Mouse (Mus musculus) thymus, postnatal 14 days (tissue): ENCODE results near the gene Fam214b.
A peak's percentile ranks its signal among the peaks of the same experiment; 100 is the strongest.

Source experiments
- DNase-seq: peaks from one replicate; pipeline ENCODE4 v3.0.0; 2021

The Fam214b gene

DNA sequence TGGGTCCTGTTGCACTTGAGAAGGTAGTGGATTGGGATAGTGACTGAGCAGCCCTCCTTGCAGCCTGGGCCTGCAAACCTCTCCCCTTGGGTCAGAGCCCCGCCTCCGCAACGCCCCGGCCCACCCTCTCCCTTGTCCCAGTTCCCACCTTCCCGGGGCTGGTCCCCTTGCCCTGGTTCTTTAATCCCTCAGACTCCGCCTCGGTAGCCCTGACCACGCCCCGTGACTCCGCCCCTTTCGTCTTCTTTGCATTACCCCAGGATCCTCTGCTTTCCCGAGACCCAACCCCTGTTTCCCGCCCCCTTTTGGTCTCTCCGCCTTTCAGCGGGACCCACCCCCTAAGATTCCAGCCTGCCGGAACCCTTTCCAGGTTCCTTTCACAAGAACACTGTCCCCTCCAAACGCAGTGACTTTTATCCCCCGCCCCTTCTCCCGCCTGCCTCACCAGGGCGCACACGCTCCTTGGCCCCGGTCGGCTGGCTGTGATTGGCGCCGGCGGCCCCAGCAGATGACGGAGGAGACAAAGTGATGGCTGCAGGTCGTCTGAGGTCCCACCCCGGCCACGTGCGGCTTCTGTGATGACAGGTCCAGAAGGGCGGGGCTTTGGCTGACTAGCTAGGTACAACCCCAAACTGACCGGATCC lies at the start of gene Fam214b:
TSS of gene Fam214b (minus strand) at position 562 of the 644 bp plus-strand sequence.
- DNase-seq = peak; percentile 85

DNA sequence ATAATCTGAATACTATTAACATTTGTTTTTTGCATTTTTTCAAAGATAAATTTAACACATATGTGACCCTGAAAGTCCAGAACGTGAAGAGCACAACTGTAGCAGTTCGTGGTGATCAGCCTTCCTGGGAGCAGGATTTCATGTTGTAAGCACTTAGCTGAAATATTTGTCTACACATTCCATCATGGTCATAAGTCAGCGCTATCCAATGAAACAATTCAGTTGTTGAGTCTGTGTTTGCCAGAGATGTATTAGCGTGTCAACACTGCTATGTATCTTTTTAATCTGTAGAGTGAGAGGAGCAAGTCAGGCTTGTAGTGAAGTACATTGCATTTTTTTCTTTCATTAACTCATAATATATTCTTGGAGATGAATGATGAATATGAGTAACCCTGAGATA lies 45.2 kb upstream of the Fam214b start:
- no peak for DNase-seq

DNA sequence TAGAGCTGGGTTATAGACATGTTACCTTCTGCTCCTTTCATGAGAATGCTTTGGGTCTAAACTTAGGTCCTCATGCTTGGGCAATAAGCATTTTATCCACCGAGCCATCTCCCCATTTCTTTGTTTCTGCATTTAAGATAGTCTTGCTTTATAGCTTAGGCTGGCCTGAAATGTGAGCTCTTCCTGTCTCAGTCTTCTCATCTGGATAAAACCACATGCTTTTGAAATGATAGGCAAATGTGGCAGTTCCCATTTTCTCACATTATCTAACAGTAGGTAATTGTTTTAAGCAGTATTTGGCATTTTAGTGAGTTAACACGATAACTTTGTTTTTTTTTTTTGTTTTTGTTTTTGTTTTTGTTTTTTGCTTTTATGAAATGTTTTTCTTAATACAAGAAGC lies 43.9 kb upstream of the Fam214b start:
- no peak for DNase-seq

DNA sequence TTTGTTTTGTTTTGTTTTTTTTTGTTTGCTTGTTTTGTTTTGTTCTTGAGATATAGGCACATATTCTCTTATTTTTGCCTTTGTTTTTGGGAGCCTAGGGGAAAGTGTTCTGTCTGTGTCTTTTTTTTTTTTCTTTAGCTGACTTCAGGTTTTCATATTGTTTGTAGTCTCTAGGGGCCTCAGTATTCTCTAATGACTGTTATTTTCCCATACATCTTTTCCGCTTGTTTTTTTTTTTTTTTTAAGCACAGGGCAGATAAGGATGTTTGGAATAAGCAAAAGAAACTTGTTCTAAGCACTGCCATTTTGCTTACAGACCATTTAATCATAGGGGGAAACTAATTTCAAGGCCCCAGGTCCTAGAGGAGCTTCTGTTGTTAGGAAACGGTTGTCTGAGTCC lies 36.4 kb upstream of the Fam214b start:
- no peak for DNase-seq

DNA sequence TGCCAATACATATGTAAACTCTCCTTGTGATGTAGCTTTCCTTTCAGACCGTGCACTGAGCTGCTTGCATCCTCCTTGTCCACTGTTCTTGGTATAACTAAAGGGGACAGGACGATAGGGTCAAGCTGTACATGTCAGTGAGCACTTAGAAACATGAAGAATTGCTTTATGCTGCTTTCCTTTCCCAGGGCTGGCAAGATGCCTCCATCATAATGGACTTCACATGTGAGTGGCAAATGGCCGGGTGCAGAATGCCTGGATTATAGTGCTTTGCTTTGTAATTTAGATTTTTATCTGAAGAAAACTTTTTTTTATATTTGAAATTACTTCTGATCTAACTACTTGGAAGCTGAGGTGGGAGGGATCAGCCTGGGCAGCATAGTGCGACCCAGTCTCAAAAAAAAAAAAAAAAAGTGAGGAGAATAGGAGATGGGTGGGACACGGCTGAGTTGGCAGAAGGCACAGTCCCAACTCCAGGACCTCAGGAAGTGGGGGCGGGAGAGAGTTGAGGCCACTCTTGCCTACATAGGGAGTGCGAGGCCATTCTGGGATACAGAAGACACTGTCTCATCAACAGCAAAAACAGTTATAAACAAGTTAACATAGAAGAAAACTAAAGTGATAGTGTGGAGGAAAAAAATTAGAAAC lies 32.2 kb upstream of the Fam214b start:
- DNase-seq = no peak

DNA sequence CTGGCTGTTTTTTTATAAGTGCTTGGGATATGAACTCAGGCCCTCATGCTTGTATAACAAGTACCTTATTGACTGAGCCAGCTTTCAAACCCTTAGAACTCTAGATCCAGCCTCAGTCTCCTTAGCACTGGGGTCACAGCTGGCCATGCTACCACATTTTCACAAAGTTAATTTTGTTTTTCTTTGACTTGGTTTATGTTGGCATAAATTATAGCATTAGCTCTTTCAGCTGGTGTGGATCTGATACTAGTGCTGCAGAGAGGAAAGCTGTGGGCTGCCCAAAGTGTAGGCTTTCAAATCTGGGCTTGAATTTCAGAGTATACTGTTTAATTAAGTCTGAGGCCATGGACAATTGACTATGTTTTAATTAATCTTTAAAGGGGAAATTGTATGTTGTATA lies 28.9 kb upstream of the Fam214b start:
- DNase-seq = no peak

DNA sequence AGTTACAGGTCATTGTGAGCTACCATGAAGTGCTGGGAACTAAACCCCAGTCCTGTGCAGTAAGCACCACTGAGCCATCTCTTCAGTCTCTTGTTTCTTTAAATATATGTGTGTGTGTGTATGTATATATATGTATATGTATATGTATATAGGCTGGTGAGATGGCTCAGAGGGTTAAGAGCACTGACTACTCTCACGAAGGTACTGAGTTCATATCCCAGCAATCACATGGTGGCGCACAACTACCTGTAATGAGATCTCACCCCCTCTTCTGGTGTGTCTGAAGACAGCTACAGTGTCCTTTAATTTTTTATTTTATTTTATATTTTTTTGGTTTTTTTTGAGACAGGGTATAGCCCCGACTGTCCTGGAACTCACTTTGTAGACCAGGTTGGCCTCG lies 19.5 kb upstream of the Fam214b start:
- no peak for DNase-seq

DNA sequence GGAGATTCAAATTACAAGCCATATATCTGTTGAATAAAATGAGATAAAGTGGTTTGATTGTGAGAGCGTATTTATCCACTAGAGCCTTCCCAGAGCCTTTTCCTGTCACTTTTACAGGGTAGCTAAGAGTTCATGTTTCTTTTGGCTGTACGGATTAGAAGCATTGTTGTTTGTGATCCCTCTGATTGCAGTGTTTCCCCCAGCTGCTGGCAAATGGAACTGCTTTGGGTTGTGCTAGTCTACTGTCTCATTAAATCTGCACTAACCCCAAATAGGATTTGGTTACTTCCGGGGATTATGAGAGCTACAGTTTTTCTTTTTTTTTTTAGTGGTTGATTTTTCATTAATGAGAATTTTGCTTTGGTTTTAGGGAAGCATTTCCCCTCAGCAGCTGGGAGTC lies 14.3 kb upstream of the Fam214b start:
- no peak for DNase-seq

DNA sequence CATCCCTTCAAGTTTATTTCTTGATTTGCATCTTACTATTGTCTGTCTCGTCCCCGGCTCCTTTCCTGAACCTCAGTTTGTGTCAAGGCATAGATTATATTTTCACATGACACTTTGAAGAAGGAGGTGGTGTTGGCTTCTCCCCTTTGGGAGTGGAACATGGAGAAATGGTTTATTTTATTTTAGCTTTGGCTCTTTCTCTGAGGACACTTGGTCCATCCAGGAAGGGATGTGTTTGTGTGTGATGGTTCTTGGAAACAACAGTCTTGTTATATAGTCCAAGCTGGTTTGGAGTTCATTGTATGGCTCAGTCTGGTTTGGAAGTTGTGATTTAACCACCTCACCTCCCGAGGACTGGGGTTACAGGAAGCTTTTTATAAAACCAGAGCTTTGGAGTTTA lies 13.7 kb upstream of the Fam214b start:
- no peak for DNase-seq

DNA sequence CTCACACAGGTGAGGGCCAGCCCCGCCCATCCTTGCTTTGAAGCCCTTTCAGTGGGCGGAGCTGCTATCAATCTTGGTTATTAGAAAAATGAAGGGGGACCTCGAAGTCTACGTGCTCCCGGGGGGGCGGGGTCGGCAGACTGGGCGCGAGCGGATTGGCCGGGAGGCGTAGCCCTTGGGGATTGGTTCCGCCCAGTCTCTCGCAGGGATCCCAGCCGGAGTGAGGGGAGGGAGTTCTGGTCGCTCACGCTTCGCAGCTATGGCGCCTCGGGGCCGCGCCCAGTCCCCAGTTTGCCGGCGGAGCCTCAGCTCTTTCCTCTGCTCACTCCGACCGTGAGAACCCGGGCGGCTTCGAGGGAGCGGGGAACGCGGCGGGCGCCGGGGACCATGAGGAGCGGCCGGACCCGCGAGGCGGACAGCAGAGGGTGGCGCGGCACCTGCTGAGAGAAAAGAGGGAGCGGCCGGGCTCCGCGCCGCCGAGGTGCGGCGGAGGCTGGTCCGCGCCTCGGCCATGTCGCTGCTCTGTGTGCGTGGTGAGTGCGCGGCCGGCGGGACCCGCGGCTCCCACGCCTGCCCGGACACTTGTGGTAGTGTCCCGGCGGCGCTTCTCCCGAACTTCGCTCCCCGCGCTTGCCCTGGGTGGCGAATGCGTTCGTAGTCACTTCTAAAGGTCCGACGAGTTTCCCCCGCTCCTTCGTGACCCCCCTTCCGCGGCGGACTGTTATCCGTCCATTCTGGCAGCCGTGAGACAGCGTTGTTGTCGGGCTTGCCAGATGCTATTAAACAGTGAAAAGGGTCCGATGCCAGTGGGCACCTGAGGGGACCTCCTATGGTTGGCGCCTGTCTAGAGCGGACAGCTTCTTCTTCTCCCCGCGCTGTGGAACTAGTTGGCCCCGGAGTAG lies 13.0 kb upstream of the Fam214b start, which contains the start of gene Unc13b:
TSS of gene Unc13b (plus strand) at position 201 of the 902 bp plus-strand sequence.
- peak; percentile 58 for DNase-seq

DNA sequence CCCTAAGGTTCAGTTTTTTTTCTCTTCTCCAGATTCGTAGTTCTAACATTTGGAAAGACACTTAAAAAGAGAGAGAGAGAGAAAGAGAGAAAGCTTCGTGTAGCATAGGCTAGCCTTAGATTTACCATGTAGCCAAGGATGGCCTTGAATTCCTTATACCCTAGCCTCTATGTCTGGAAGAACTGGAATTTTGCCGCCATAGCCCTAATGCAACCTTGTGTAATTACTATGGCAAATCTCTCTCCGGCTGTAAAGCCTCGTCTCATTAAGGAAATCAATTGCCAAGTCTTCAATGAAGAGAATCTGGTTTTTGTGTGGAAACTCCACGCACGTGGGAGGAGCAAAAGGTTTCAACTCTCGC lies 12.4 kb upstream of the Fam214b start:
- no peak for DNase-seq

DNA sequence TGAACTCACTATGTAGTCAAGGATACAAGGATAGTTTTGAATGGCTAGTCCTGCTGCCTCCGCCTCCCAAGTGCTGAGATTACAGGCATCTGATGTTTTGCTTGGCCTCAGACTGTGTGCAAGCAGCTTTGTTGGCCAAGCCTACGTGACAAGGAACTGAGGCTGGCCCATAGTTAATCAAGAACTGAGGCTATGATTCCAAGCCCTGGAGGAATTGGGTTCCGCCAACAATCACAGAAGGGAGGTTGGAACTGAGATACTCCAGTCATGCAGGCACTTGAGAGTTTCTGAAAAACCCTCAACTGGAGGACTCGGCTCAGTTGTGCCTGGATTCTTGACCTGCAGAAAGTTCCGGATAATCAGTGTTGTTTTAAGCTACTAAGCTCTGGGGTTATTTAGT lies 11.6 kb upstream of the Fam214b start:
- no peak for DNase-seq

DNA sequence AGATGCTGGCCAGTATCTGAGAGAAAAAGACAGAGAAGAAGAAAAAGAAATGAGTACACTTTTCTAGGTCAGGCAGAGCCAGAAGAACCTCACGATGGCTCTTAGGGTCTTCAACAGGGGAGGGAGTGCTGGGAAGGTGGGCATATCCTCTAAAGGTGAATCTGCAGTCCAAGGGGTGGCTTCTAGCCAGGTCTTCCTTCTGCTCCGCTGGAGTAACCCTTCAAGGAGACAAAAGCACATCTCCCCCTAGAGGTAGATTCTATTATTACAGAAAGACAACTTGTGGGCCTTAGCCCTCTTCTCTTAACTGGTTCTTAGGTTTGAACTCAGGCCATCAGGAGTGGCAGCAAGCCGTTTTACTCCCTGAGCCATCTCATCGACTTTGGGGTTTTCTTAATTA lies 6.6 kb upstream of the Fam214b start:
- peak; percentile 26 for DNase-seq

DNA sequence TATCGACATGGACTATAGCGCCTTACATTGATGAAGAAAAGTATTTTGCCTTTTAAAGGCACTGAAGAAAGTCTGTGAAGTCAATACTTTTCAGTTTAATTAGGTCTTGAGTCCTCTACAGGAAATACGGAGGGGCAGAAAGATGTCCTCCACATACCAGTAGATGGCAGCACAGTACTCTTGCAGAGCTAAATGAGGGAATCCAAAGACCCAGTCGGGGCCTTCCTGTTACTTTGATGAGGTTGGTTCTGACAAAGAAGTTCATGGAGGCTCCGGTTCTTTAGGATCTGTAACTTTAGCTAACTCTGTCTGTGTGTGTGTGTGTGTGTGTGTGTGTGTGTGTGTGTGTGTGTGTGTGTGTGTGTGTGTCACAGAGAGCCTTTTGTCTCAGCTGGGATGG lies 1.2 kb upstream of the Fam214b start:
- DNase-seq = peak; percentile 75

DNA sequence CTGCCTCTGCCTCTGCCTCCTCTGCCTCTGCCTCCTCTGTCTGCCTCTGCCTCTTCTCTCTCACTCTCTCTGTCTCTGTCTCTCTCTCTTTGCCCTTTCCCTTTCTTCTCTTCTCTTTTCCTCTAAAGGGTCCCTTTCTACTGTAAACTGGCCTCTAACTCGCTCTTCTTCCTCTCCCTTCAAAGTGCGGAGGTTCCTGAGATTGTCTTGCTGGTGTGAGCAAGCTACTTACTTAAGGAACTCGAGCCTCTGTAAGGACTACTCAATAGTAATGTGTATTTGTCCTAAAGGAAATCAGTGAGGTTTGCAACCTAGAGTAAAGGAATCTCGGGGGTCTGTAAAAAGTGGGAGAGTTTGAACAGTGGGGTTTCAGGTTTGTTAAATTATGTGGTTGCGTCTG lies 587 bp upstream of the Fam214b start:
- DNase-seq = no peak

DNA sequence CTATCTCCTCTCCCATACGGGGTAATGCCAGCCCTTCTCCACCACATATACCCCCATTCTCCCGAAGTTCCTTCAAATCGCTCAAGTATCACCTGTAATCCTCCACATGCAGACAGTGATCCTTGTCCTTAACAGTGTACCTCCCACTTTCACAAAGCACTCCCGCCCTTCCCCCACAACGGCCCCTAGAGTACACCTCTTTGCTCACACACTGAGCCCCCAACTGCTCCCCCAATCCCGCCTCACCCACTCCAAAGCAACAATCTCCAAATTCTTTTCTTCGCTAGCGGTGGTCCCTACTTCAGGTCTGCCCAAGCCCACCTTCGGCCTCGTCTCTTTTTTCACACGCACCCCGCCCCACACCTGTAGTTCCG lies 748 bp downstream of the Fam214b start:
- DNase-seq = no peak

DNA sequence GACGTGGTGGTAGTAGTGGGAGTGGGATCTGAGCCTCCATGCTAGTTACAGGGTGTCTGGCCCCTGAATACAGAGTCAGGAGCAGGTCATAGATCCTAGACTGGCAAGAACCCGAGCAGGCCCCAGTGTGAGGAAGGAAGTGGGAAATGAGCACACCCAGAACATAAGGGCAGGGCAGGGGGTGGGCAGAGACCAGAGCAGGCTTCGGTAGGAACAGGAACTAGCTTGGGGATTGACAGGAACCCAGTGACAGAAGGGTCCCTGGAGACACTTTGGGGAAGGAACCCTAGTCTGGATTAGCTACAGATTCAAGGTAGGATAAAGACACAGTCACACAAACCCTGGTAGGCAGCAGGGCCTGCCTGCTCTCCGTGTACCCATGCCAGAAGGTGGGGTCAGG lies 1.3 kb downstream of the Fam214b start:
- peak; percentile 21 for DNase-seq

DNA sequence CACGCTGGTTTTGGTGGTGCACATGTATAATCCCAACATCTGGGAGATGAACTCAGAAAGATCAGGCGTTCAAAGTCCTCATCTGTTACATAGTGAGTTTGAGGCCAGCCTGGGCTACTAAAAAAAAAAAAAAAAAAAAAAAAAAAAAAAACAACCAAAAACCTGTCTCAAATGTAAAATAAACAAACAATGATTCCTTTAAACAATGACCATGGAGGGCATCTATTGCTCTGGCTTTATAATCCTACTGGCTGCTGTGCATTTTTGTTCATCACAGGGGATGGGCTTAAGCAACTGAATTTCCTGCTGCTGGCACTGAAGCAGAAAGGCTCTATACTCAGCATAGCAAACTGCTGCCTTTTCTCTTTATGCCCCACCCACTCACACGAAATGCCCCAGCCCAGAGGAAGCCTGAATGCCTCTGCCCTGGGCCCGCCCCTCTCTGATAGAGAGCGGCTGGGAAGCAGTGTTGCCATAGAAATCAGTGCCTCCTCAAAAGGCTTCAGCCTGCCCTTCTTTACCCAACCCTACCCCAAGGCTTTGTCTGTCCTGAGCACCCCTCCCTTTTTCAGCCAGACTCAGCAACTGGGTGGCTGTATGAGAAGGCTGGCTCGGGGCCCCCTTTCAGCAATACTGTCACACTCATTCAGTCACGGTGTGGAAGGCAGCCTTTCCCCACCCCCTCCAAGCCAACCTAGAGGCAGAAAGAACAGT lies 2.2 kb downstream of the Fam214b start:
- DNase-seq = peak; percentile 72

DNA sequence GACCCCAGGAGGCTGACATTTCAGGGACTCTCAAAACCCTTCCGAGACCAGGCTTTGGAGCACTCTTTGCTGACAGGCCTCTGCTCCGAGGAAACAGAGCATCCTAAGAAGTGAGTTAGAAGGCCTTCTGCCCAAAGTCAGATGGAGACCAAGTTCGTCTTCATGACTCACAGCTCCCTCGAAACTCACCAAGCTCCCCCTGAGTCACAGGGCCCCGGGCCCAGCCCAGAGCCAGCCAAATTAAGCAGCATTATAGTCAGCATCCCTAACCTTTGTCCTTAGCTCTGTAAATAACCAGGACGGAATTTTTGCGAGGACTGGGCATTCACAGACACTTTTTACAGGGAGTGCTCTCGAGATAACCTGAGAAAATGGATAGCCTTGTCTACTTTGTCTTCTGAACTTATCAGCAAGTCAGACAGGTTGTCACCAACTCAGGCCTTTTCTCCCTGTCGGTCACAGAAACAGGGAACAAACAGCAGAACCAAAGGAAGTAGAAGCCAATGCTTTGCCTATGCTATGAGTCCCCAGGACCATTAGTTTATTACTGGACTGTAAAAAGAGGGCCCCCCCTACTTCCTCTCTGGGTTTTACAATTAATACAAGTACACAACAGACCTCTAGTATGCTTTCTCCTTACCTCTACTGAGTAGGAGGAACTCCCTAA lies 5.0 kb downstream of the Fam214b start:
- no peak for DNase-seq

DNA sequence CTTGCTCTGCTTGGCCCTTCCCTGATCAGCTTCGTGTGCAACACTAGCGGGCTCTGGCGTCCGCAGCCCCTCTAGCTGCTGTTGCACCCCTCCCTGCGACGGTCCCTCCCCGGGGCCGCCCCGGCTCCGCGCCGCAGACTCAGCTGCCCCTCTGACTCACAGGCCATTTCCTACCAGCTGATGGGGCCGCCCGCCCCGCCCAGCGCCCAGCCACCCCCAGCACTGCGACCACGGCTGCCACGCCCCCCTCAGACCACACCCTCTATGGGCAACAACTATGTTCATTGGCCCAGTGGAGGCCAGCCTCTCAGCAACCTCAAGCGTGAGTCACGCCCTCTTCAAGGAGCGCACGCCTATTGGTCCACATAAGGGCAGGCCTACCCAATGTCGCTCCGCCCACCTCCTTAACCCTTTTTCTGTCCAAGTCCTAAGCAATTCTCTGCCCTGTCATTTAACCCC lies 5.9 kb downstream of the Fam214b start:
- DNase-seq = peak; percentile 93

DNA sequence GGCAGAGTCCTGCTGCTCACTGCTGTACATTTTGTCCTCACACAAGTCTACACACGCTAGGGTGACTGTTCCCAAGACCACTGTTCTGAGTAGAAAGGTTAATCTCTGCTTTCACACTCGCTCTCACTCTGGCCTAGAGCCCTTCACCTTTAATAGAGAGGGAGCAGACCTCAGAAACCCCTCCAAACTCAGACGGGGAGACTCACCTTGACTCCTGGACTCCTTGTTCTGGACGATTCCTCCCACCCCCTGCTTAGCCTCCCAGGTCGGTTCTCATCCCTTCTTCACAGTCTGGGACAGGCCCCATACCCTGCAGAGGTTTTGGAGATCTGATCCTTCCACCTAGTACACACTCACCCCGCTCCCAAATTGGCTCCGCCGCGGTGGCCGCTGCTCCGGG lies 6.4 kb downstream of the Fam214b start:
- no peak for DNase-seq
